Mouse (Mus musculus) large intestine, adult 2 months (tissue): ENCODE results near the gene Rbm38. TPM values are rescaled to one million over a fixed set of nuclear protein-coding genes. Genes with fewer than 3 reads are reported as not detected.

ENCODE experiments used
- DNase-seq: peaks from one replicate; pipeline ENCODE4 v3.0.0-alpha.2; 2012; ENCODE audit warnings: low read depth, low spot score
- WGBS: fragments of 180-500 bp; shearing (Covaris S2); methylation state at CpG from one replicate; pipeline ENCODE4 v1.1.7; 2018; 5-methylcytosine and 5-hydroxymethylcytosine counted together
- polyA plus RNA-seq: library from polyadenylated mRNA; depleted of rRNA; stranded (reverse); fragments of >200 nt; gene quantifications from 2 replicates; pipeline ENCODE4 v1.2.3, GENCODE M21; 2012; rRNA removed

The Rbm38 gene
- polyA plus RNA-seq = 70.9 and 83.8 TPM in 2 replicates

DNA sequence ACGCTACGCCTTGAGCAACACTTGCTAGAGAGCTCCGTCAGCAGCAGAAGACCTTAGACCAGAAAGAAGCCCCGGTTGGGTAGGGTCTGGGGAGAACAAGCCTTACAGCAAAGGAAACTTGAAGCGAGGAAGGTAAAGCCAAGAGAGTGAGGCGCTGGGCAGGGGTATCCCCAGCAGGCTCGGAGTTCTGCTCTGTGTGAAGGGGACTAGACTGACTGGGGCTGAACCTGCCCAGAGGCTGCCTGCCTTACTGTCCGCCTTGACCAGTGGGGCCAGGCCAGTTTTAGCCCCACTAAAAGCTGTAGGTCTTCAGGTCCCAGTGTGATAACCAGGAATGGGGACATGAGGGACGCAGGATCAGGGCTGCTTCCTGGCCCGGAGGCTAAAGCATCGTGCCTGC is at the start of gene Rbm38:
Rbm38 (plus strand) TSS at position 69 of the 400 bp plus-strand sequence.
- DNase-seq = no peak
- WGBS = 56% methylated on average over 11 of the region's 11 CpGs

DNA sequence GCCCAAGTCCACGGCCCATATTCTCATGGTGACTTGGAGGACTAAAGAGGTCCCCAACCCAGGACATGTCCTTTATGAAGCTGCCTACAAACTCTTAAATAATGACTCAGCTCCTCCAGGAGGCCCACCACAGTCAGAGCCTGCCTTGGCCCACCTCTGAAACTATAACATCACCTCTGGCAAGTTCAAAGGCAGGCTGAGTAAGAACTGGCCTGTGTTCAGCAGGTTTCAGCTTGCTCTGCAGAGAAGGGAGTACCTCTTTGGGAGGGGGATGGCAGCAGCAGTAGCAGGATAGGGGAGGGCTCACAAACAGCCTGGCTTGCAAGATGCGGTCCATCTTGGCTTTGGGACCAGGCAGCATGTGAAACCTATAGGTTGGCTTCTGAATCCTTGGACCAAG is 48.4 kb upstream of the Rbm38 start:
- WGBS = 87% methylated on average over 2 of the region's 2 CpGs
- DNase-seq = no peak

DNA sequence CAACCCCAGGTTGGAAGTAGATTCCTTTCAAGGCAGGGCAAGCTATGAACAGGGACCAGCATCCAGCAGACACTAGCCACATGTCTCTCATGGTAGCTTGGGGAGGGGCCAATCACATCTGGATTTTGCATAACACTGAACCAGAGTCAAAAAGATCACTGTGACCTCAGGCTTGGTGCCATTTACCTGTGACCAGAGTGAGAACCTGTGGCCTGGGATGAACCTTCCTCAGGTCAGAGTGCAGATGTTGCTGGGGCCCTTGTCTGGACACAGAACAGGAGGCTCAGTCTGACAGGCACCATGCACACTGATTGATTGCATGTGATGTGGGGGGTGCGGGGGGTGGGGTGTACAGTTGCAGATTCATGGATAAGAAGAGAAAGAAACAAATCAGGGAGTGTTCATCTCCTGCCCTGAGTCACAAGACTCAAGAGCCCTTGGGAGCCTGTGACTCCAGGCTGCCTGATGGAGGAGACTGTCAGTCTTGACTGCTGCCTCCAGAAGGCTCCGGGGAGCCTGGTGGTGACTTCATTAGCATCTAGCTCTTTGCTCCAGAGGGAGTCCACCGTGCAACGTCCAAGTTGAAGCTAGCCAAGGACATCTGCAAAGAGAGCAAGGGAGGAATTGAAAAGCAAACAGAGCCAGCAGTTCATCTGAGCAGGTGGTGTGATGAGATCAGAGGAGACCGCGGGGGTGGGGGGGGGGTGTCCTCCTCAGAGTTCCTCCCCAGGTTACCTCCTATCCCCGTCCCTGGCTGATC is 46.3 kb upstream of the Rbm38 start:
- 13% methylated on average over 7 of the region's 7 CpGs for WGBS
- no peak for DNase-seq

DNA sequence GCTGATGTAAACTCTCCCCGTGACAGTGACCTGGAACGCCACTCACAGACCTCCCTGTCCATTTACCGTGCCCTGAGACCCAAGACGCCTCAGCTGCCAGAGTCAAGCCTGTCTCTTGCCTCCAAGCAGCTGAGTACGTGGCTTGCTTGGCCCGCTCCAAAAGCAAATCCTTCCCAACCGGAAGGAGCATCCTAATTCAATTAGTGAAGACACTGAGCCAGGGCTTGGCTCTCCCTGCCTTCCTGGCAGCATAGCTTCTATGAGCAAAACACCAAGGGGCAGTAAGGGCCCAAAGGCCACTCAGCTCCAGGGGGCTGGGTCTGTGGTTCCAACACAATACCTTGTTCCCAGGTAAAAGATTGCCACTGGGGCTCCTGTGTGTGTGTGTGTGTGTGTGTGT is 45.6 kb upstream of the Rbm38 start:
- 54% methylated on average over 7 of the region's 7 CpGs for WGBS
- no peak for DNase-seq

DNA sequence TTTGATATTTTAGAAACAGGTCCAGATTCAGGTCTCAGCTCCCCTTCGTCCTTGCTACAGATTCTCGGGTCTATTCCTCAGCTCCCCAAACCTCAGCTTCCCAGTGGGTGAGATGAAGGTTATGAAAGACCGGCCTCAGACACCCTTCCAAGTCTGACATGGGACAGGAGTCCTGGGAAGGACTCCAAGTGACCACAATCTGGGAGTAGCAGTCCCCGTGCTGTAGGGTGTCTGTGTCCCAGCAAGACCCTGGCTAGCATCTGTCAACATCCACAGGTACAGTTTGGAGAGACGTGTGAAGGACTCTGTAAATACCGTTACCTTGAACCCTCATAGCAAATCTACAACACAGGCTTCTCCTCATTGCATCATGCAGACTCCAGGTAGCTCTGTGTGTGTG is 45.1 kb upstream of the Rbm38 start:
- WGBS = 83% methylated on average over 6 of the region's 6 CpGs
- no peak for DNase-seq

DNA sequence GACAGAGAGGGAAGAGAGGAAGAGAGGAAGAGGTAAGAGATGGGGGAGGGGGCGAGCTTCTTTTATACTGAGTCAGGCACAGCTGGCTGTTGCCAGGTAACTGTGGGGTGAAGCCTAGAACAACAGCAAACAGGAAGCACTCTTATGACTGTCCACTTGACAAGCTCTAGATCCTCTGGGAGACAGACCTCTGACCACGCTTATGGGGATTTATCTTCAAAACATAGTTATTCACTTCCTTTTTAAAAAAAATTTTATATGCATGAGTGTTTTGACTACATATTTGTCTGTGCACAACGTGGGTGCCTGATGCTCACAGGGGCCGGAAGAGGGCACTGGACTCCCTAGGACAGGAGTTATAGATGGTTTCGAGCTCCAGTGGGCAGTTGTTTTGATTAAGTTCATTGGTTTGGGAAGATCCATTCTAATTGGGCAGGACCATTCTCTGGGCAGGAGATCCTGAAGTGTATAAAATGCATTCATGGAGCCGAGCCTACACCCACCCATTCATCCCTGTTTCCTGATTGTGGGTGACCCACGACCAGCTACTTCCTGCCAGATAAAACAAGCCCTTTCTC is 43.5 kb upstream of the Rbm38 start:
- WGBS = 36% methylated on average over 7 of the region's 7 CpGs
- no peak for DNase-seq

DNA sequence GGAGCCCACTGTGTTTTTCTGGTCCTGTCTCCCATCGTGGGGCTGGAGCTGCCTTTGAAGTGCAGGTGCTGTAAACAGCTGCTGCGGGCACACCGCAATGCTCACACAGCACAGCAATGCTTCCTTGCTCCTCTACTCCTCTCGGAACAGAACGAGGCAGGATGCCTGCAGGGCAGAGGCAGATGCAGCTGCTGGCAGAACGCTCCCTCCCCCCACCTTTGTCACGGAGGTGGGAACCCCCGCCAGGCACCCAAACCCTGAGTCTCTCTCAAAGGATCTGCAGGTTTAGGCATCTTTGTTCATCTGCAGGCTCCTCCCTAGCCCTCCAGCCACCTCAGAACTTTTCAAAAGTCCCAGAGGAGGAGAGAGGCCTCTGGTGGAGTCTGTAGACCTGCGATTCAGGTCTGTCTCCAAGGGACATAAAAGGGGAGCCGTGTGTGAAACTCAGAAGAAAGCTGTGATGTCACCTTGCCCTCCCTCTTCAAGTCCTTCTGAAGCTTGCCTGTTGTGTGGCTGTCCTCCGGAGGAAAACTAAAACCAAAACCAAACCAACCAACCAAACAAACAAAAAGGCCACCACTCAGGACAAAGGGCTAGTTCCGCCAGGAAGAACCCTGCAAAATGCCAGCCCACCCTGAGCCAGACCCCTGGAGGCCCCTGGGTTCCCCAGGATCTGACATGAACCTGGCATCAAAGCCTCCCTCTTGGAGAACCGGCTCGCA is 42.7 kb upstream of the Rbm38 start, which contains the start of gene Spo11:
Spo11 (plus strand) TSS at position 292 of the 722 bp plus-strand sequence.
- 30% methylated on average over 14 of the region's 14 CpGs for WGBS
- DNase-seq = no peak

DNA sequence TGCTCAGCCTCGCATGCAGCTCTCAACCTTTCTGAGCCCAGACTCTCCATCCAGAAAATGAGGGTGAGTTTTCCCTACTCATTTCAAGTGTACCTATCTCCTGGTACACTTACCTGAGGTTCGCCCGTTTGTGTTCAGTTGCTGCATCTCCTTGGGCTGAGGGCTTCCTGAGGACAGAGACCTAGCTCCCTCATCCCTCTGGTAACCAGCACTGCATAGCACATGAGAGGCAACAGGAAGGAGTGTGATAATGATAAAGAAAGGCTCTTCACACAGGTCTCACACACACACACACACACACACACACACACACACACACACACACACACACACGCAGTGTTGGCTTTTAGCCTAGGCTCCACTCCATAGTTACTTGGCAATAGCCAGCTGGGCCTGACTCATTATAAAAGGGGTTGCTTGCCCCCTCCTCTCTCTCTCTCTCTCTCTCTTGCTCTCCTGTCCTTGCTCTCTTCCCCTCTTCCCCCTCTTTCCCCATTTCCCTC is 42.1 kb upstream of the Rbm38 start:
- 63% methylated on average over 4 of the region's 4 CpGs for WGBS
- DNase-seq = no peak

DNA sequence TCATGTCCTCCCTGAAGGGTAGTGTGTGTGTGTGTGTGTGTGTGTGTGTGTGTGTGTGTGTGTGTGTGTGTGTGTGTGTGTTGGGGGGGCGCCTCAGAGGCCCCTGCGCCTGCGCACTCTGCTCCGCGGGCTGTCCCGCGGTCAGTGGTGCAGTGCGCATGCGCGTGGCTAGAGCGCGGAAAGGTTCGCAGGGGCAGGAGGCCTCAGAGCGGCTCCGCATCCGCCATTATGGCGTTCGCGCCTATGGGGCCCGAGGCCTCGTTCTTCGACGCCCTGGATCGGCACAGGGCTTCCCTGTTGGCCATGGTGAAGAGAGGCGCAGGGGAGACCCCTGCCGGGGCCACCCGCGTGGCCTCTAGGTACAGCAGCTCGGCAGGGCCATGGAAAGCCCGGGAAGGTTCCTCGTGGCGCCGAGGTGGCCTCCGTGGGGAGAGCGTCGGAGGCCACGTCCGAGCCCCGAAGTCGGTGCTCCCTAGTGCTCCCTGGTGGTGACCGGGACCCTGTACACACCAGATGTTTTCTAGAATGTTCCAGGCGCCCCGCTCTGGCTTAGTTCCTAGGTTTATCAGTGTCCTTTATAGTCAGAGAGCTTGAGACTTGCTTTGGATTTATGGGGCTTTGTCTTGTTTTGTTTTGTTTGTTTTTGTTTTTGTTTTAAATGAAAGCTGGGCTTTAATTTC is 40.5 kb upstream of the Rbm38 start:
- no peak for DNase-seq
- 94% methylated on average over 43 of the region's 43 CpGs for WGBS

DNA sequence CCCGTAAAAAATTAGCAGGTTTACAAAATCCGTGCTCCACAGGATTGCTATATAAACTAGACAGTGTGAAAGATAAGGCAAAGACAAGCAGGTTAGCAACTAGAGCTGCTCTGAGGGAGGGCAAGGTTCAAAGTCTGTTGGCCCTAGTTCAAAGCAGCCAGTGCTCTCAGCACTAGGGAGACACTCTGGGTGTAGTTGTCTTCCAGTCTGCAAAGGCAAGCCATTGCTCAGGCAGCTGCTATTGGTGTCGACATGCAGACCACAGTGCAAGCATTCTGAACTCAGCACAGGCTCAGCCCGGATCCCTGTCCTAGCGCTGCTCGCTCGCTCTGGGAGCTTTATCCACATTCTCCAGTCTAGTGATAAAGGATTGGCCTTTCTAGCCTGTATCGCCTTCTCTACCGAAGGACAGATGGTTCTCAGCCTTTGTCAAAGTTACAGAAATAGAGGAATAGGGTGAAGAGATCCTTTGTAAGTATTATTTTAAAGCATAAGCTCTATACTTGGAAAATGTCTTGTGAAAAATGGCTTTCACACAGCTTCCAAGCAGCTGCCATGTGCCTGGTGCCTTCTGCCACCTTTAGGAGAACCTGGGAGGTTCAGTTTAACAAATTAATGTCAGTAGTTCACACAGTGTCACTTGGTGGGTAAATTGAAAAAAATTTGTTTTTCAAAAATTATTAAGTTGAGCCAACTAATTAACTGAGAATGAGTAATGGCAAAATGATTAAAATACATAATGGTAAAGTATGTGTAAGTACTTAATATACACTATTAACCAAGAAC is 37.3 kb upstream of the Rbm38 start:
- 35% methylated on average over 9 of the region's 9 CpGs for WGBS
- DNase-seq = peak; percentile 48

DNA sequence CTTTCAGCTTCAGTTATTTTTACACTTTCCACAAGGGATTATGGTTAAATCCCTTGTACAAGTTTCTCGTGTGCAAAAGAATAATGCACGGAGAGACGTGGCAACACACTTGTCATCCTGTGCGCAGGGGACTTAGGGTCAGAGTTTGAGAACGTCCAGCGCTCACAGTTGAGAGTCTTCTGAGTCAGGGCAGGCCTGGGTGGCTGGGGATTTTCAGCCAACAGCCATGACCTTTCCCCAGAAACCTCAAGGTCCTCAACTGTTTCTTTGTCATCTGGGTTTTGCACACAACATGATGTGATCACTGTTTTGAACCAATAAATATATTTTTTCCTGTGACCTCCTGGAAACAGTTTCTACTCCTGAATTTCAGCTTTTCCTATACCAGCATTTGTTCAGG is 30.1 kb upstream of the Rbm38 start:
- 79% methylated on average over 6 of the region's 6 CpGs for WGBS
- no peak for DNase-seq

DNA sequence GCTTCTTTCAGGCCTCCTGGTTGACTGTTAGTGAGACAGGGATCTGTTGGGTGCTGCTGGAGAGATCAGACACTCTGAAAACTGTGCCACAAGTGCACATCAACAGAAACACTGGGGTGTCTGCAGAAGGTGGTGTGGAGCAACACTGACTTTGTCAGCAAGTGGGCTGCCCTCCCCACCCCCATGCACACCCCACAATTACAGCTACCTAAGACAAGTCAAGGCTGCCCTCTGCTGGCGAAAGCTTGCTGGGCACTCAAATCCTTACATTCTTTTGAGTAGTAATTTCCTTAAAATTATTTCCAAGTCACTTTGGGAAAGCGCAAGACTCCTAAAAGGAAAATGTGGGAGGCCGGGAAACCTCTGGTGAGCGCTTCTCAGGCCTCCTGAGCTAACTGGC is 24.1 kb upstream of the Rbm38 start:
- WGBS = 18% methylated on average over 4 of the region's 4 CpGs
- DNase-seq = no peak

DNA sequence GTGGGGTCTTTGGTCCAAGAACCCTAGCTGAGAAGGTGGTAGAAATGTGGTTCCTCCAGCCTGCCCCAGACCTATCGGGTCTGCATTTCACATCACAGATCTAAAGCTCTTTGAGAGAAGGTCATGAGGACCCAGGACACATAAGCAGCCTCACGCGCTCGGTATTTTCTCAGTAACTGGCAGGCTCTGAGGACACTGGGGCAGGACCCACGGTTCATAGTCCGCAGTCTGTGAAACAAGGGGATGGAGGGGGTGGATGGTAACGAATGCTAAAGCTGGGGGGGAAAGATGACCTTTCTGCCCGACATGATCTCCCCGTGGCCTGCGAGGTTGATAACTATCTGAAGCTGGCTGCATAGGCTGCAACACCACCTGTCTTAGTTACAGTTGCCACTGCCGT is 22.6 kb upstream of the Rbm38 start:
- no peak for DNase-seq
- 62% methylated on average over 11 of the region's 11 CpGs for WGBS

DNA sequence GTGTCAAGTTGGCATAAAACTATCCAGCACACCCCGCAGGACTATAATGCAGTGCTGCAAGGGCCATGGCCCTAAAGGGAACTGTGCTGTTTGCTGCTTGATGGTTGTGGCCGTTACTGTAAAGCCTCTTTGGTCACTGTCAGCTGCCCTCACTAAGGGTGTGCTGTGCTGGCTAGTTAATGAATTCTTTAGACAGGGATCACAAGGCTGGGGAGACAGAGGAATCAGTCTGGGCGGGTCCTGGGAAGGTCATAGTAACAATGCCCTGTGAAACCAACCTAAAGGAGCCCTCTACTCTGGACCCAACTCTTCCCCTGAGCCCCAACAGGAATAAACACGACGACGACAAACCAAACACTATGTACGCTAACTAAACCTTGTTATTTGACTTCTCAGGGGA is 21.8 kb upstream of the Rbm38 start:
- DNase-seq = no peak
- 55% methylated on average over 7 of the region's 7 CpGs for WGBS

DNA sequence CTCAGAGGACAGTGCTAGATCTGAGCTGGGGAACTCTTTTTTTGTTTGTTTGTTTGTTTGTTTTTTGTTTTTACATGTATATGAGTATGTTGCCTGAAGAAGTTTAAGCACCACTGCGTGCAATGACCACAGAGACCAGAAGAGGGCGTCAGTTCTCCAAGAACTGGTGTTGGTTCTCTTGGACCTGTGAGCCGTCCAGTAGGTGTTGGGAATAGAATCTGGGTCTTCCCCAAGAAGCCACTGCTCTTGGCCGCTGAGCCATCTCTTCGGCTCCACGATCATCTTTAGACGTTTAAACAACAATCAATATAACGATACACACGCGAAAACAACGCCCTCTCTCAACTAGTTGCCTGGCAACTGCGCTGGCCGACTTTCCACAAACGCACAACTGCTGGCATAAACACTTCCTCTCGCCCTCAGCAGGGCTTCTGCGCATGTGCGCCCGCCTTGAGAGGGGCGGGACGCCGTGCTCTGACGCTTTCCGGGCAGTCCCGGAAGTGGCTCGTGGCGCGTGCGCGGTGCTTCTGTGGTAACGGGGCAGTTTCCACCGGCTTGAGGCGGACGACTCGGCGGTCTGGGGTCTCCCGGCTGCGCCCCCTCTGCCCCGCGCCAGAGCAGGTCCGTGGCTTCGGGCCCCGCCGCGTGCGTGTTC is 20.5 kb upstream of the Rbm38 start, which contains the start of gene Rae1:
Rae1 (plus strand) TSS at position 488 of the 655 bp plus-strand sequence.
- DNase-seq = peak; percentile 86
- WGBS = under 1% methylated on average over 45 of the region's 45 CpGs

DNA sequence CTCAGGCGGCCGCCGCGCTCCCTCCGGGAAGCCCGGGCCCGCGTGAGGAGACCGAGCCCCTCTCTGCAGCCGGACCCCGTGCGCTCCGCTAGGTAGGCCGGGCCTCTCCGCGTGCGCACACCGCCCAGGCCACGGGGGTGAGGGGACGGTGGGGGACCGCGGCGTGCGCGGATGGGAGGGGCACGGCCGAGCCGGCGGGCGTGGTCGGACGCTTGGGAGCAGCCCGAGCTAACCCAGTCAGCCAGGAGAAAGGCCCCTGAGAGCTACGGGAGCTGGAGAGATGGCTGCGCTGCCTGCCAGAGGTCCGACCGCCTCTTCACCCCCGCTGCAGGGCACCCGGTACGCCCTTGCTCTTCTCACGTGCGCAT is 20.0 kb upstream of the Rbm38 start:
- WGBS = 1% methylated on average over 42 of the region's 42 CpGs
- no peak for DNase-seq

DNA sequence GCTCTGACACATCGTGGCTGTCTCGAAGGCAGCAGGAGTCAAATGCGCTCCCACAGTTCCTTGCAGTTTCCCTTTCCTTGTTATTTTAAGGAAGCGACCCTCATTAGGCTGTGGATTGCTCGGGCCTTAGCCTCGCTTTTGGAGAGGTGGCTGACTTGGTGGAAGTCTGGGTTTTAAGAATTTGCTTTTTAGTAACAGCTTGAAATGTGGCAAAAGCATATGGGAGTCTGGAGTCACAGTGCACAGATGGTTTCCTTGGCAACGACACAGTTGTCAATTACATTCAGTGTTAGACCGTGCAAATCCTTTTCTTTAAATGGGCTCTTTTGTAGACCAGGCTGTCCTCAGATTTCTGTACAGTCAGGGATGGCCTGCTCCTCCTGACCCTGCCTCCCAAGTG is 19.4 kb upstream of the Rbm38 start:
- whole genome bisulfite sequencing = 11% methylated on average over 8 of the region's 8 CpGs
- DNase-seq = no peak

DNA sequence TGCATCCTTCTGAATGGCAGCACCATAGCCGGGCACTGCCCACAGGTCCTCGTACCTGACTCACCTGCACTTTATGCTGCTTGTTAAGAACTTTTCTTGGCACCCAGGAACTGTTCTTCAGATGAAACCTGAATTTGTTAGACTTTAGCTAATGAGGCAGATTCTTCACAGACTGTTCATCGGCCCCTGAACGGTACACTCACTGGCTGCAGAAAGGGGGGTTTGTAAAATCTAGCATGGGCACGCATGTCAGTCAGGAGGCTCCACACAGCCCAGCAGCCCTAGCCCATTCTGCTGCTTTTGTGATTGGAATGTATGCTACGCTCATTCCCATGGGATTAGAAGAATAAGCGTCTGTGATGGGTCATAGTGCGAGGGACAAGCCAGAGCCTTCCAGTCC is 16.6 kb upstream of the Rbm38 start:
- WGBS = 94% methylated on average over 8 of the region's 8 CpGs

DNA sequence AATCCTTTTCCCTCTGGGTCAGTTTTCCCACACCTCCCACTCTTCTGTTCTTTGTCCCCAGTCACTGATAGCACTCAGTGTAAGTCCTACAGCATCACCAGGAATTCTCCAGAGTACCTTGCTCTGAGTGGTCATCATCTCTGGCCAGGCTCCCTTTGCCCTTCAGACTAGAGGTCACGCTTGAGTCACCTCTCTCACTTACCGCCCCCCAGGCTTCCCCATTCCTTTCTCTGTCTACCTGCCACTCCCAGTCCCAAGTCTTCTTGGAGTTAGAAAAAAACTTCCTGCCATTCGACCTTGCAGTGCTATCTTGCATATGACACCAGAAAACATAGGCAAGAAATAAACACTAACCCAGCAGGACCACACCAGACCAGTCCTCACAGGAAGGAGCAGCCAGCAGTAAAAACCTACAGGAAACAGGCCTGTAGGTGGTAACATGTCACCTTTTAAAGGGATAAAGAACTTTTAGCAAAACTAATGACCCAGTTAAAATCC is 10.0 kb upstream of the Rbm38 start:
- no peak for DNase-seq
- WGBS = 55% methylated on average over 3 of the region's 3 CpGs

More for the DNA sequence above, 16.6 kb upstream of the Rbm38 start:
- DNase-seq = no peak
